Comparison of ENCODE assay signal across 8 mouse cellular contexts in genomic region chr9:21759718-21760117, GRCm38 (mm10). TPM values are rescaled to one million over a fixed set of nuclear protein-coding genes. Genes with fewer than 3 reads are reported as not detected.
DNase-seq lines count a peak whose midpoint lies in the region; ATAC-seq and TF ChIP-seq lines count a peak whose summit lies in the region.

No protein-coding gene starts in this region.

- WGBS in spleen, adult 2 months: 1% methylated on average over 20 of the region's 20 CpGs
- under 1% methylated on average over 20 of the region's 20 CpGs for WGBS in limb, embryonic 12.5 days
- under 1% methylated on average over 20 of the region's 20 CpGs for WGBS in stomach, embryonic 15.5 days

- no peak for TF ChIP-seq CTCF in spleen, adult 2 months (IDR thresholded peaks at IDR 0.05; ENCODE audit: extremely low read depth, insufficient read depth, insufficient read length, insufficient replicate concordance)

- H3K27me3 ChIP-seq in spleen, adult 2 months (ENCODE audit: control insufficient read depth, insufficient read depth, low read length): no peaks in the 10 kb centered on the region
- H3K27me3 ChIP-seq in limb, embryonic 12.5 days: no peaks in the 10 kb centered on the region
- H3K27me3 ChIP-seq in stomach, embryonic 15.5 days (replicated peaks): no peaks in the 10 kb centered on the region

- no peak overlapping the region for H3K27ac ChIP-seq in spleen, adult 2 months (ENCODE audit: insufficient read depth, low read length)
- peak overlapping the region; percentile 64; the same call in 1 of the 2 replicates for H3K27ac ChIP-seq in limb, embryonic 12.5 days
- H3K27ac ChIP-seq in stomach, embryonic 15.5 days: 0 out of 2 replicates have a peak overlapping the region, but pooled peaks have one; percentile 23

- no peak for DNase-seq in cerebellum, adult 11-12 months
- no peak for DNase-seq in spleen, adult 2 months (ENCODE audit: low read depth in 1 of 2, low spot score in 2 of 2)
- DNase-seq in spleen, postnatal 10 days (ENCODE audit: low spot score in 2 of 2): no peak
- no peak for DNase-seq in cerebellum, adult 9-10 months
- DNase-seq in layer of hippocampus, postnatal 25 days (ENCODE audit: extremely low spot score in 1 of 2, low spot score in 1 of 2): no peak

- no peaks in the 10 kb centered on the region for H3K9me3 ChIP-seq in limb, embryonic 12.5 days
- no peaks in the 10 kb centered on the region for H3K9me3 ChIP-seq in stomach, embryonic 15.5 days

- H3K36me3 ChIP-seq in spleen, adult 2 months (ENCODE audit: control insufficient read depth, insufficient read depth, low read length): no peaks in the 10 kb centered on the region
- peaks cover 30% of the 10 kb centered on the region for H3K36me3 ChIP-seq in limb, embryonic 12.5 days
- peaks cover 16% of the 10 kb centered on the region; the same call in 1 of the 2 replicates for H3K36me3 ChIP-seq in stomach, embryonic 15.5 days

- ATAC-seq in cerebellum, adult (ENCODE audit: insufficient number of reproducible peaks, low FRiP score, low TSS enrichment): 0 out of 2 replicates have a peak, but pooled peaks have one; percentile 3
- ATAC-seq in limb, embryonic 12.5 days (ENCODE audit: insufficient number of reproducible peaks, insufficient read depth, low FRiP score, low TSS enrichment, low read depth): no peak; the same call in 1 of the 2 replicates
- ATAC-seq in stomach, embryonic 15.5 days (ENCODE audit: insufficient read depth, low FRiP score, low read depth): peak; percentile 3; the same call in 1 of the 2 replicates

- H3K9ac ChIP-seq in limb, embryonic 12.5 days (replicated peaks): peak overlapping the region; percentile 76
- peak overlapping the region; percentile 73 for H3K9ac ChIP-seq in stomach, embryonic 15.5 days

- H3K4me1 ChIP-seq in spleen, adult 2 months (ENCODE audit: control insufficient read depth, insufficient read depth, insufficient read length): no peaks in the 10 kb centered on the region; the same call in 1 of the 2 replicates
- H3K4me1 ChIP-seq in limb, embryonic 12.5 days (replicated peaks): peaks cover 13% of the 10 kb centered on the region
- H3K4me1 ChIP-seq in stomach, embryonic 15.5 days: peaks cover 15% of the 10 kb centered on the region; the same call in 1 of the 2 replicates

- peak overlapping the region; percentile 76 for H3K4me2 ChIP-seq in limb, embryonic 12.5 days
- H3K4me2 ChIP-seq in stomach, embryonic 15.5 days: peak overlapping the region; percentile 62

- H3K4me3 ChIP-seq in spleen, adult 2 months (ENCODE audit: extremely low read depth, insufficient read depth, insufficient read length): peak overlapping the region; percentile 77
- peak overlapping the region; percentile 88 for H3K4me3 ChIP-seq in limb, embryonic 12.5 days (replicated peaks)
- peak overlapping the region; percentile 95 for H3K4me3 ChIP-seq in stomach, embryonic 15.5 days (replicated peaks)

- TF ChIP-seq POLR2A in spleen, adult 2 months (IDR thresholded peaks at IDR 0.05; ENCODE audit: low read depth, low read length): no peak

RNA-seq across cellular contexts. Expression of gene Spc24, which starts 0.4 kb away (rescaled TPM):
- polyA plus RNA-seq in spleen, adult 2 months (2012; rRNA removed): 9.0 and 11.6 TPM in 2 replicates
- 152 and 161 TPM in 2 replicates for polyA plus RNA-seq in limb, embryonic 12.5 days (2016; fragmentation: Nextera tagmentation; extraction: Ambion mirVana)
- 110 and 119 TPM in 2 replicates for polyA plus RNA-seq in stomach, embryonic 15.5 days (2015; fragmentation: Nextera tagmentation; extraction: Ambion mirVana)
- 1 to 10 TPM; 1.1 to 2.5 TPM for total RNA-seq in layer of hippocampus, postnatal 25 days (2021)

RNA-seq across cellular contexts. Expression of gene Ldlr, which starts 36.4 kb away (rescaled TPM):
- polyA plus RNA-seq in spleen, adult 2 months (2012; rRNA removed): 19.4 and 23.6 TPM in 2 replicates
- 37.3 and 38.5 TPM in 2 replicates for polyA plus RNA-seq in limb, embryonic 12.5 days (2016; fragmentation: Nextera tagmentation; extraction: Ambion mirVana)
- 53.8 and 61.0 TPM in 2 replicates for polyA plus RNA-seq in stomach, embryonic 15.5 days (2015; fragmentation: Nextera tagmentation; extraction: Ambion mirVana)
- total RNA-seq in layer of hippocampus, postnatal 25 days (2021): 10 to 100 TPM; 20.5 to 20.7 TPM

RNA-seq across cellular contexts. Expression of gene Kank2, which starts 38.8 kb away (rescaled TPM):
- 15.4 and 19.8 TPM in 2 replicates for polyA plus RNA-seq in spleen, adult 2 months (2012; rRNA removed)
- polyA plus RNA-seq in limb, embryonic 12.5 days (2016; fragmentation: Nextera tagmentation; extraction: Ambion mirVana): 19.9 and 22.3 TPM in 2 replicates
- 21.1 and 22.7 TPM in 2 replicates for polyA plus RNA-seq in stomach, embryonic 15.5 days (2015; fragmentation: Nextera tagmentation; extraction: Ambion mirVana)
- 1 to 10 TPM; 6.3 to 7.4 TPM for total RNA-seq in layer of hippocampus, postnatal 25 days (2021)
